Mouse (Mus musculus): ENCODE results near the gene Tfeb. TPM values are rescaled to one million over a fixed set of nuclear protein-coding genes. Genes with fewer than 3 reads are reported as not detected.

Gene Tfeb
- polyA plus RNA-seq, 1 experiment from 2014 or later, result 2.8 TPM

- Histone ChIP-seq H3K27me3 (ENCODE audit: control insufficient read depth, insufficient read depth, low read length) (no peaks in the 10 kb centered on the region), H3K4me3 (replicated peaks; ENCODE audit: low read length) (no peak overlapping the region), H3K9me3 (ENCODE audit: control insufficient read depth, low read length) (no peaks in the 10 kb centered on the region), H3K36me3 (replicated peaks; ENCODE audit: control insufficient read depth, insufficient read depth) (no peaks in the 10 kb centered on the region), H3K4me1 (replicated peaks; ENCODE audit: control insufficient read depth, insufficient read depth, low read length) (peaks cover 7% of the 10 kb centered on the region), H3K4me2 (replicated peaks) (no peak overlapping the region), H3K9ac (no peak overlapping the region), H3K27ac (no peak overlapping the region)
- peak; percentile 88 for DNase-seq (ENCODE audit: low spot score)
- 20% methylated on average over 15 of the region's 15 CpGs for WGBS
- peak; percentile 61; the same call in 1 of the 2 replicates for ATAC-seq (ENCODE audit: low FRiP score)
Observed at GRCm38 (mm10) chr17:47792098-47792863, 55.5 kb downstream of the Tfeb start.

- H3K9me3 ChIP-seq (ENCODE audit: control insufficient read depth, low read length), result no peaks in the 10 kb centered on the region
- WGBS, result 13% methylated on average over 9 of the region's 9 CpGs
- no peak overlapping the region for H3K27ac ChIP-seq
- H3K27me3 ChIP-seq (ENCODE audit: control insufficient read depth, insufficient read depth, low read length), result no peaks in the 10 kb centered on the region
- H3K36me3 ChIP-seq (replicated peaks; ENCODE audit: control insufficient read depth, insufficient read depth), result no peaks in the 10 kb centered on the region
- no peak overlapping the region for H3K4me3 ChIP-seq (replicated peaks; ENCODE audit: low read length)
- H3K9ac ChIP-seq, result no peak overlapping the region
- H3K4me1 ChIP-seq (replicated peaks; ENCODE audit: control insufficient read depth, insufficient read depth, low read length), result peaks cover 7% of the 10 kb centered on the region
- H3K4me2 ChIP-seq (replicated peaks), result no peak overlapping the region
- ATAC-seq (ENCODE audit: low FRiP score) (peak; percentile 75), DNase-seq (ENCODE audit: low spot score) (peak; percentile 83)
Observed at GRCm38 (mm10) chr17:47793377-47793776, 56.5 kb downstream of the Tfeb start.

GRCm38 (mm10) chr17:47795446-47795845 is 58.6 kb downstream of the Tfeb start:
- H3K4me1 ChIP-seq (replicated peaks; ENCODE audit: control insufficient read depth, insufficient read depth, low read length), result peaks cover 7% of the 10 kb centered on the region
- H3K9ac ChIP-seq, result no peak overlapping the region
- ATAC-seq (ENCODE audit: low FRiP score) (no peak), DNase-seq (ENCODE audit: low spot score) (no peak)
- no peak overlapping the region for H3K4me2 ChIP-seq (replicated peaks)
- no peak overlapping the region for H3K27ac ChIP-seq
- 43% methylated on average over 3 of the region's 3 CpGs for WGBS
- H3K36me3 ChIP-seq (replicated peaks; ENCODE audit: control insufficient read depth, insufficient read depth), result no peaks in the 10 kb centered on the region
- no peaks in the 10 kb centered on the region for H3K9me3 ChIP-seq (ENCODE audit: control insufficient read depth, low read length)
- H3K27me3 ChIP-seq (ENCODE audit: control insufficient read depth, insufficient read depth, low read length), result no peaks in the 10 kb centered on the region
- H3K4me3 ChIP-seq (replicated peaks; ENCODE audit: low read length), result no peak overlapping the region

GRCm38 (mm10) chr17:47796156-47796816 is 59.5 kb downstream of the Tfeb start:
- ATAC-seq (ENCODE audit: low FRiP score), result no peak
- H3K4me3 ChIP-seq (replicated peaks; ENCODE audit: low read length), result no peak overlapping the region
- no peak overlapping the region for H3K9ac ChIP-seq
- no peaks in the 10 kb centered on the region for H3K9me3 ChIP-seq (ENCODE audit: control insufficient read depth, low read length)
- no peak overlapping the region for H3K4me2 ChIP-seq (replicated peaks)
- H3K27ac ChIP-seq, result no peak overlapping the region
- no peak for DNase-seq (ENCODE audit: low spot score)
- H3K36me3 ChIP-seq (replicated peaks; ENCODE audit: control insufficient read depth, insufficient read depth), result no peaks in the 10 kb centered on the region
- WGBS, result 45% methylated on average over 16 of the region's 16 CpGs
- H3K27me3 ChIP-seq (ENCODE audit: control insufficient read depth, insufficient read depth, low read length), result no peaks in the 10 kb centered on the region
- peaks cover 7% of the 10 kb centered on the region for H3K4me1 ChIP-seq (replicated peaks; ENCODE audit: control insufficient read depth, insufficient read depth, low read length)

- H3K27ac ChIP-seq, result no peak overlapping the region
- H3K4me1 ChIP-seq (replicated peaks; ENCODE audit: control insufficient read depth, insufficient read depth, low read length), result peaks cover 7% of the 10 kb centered on the region
- no peaks in the 10 kb centered on the region for H3K27me3 ChIP-seq (ENCODE audit: control insufficient read depth, insufficient read depth, low read length)
- no peak overlapping the region for H3K4me3 ChIP-seq (replicated peaks; ENCODE audit: low read length)
- H3K9me3 ChIP-seq (ENCODE audit: control insufficient read depth, low read length), result no peaks in the 10 kb centered on the region
- H3K4me2 ChIP-seq (replicated peaks), result no peak overlapping the region
- no peak for ATAC-seq (ENCODE audit: low FRiP score)
- no peaks in the 10 kb centered on the region for H3K36me3 ChIP-seq (replicated peaks; ENCODE audit: control insufficient read depth, insufficient read depth)
- H3K9ac ChIP-seq, result no peak overlapping the region
- no peak for DNase-seq (ENCODE audit: low spot score)
- WGBS, result 71% methylated on average over 4 of the region's 4 CpGs
Observed at GRCm38 (mm10) chr17:47796968-47797367, 60.1 kb downstream of the Tfeb start.

GRCm38 (mm10) chr17:47797383-47797782 is 60.6 kb downstream of the Tfeb start:
- H3K9me3 ChIP-seq (ENCODE audit: control insufficient read depth, low read length), result no peaks in the 10 kb centered on the region
- H3K27ac ChIP-seq, result no peak overlapping the region
- DNase-seq (ENCODE audit: low spot score) (no peak), ATAC-seq (ENCODE audit: low FRiP score) (no peak)
- no peak overlapping the region for H3K4me3 ChIP-seq (replicated peaks; ENCODE audit: low read length)
- H3K36me3 ChIP-seq (replicated peaks; ENCODE audit: control insufficient read depth, insufficient read depth), result no peaks in the 10 kb centered on the region
- peaks cover 7% of the 10 kb centered on the region for H3K4me1 ChIP-seq (replicated peaks; ENCODE audit: control insufficient read depth, insufficient read depth, low read length)
- 82% methylated on average over 9 of the region's 9 CpGs for WGBS
- no peak overlapping the region for H3K9ac ChIP-seq
- H3K4me2 ChIP-seq (replicated peaks), result no peak overlapping the region
- no peaks in the 10 kb centered on the region for H3K27me3 ChIP-seq (ENCODE audit: control insufficient read depth, insufficient read depth, low read length)

- Histone ChIP-seq H3K27ac (no peak overlapping the region), H3K27me3 (ENCODE audit: control insufficient read depth, insufficient read depth, low read length) (no peaks in the 10 kb centered on the region), H3K36me3 (replicated peaks; ENCODE audit: control insufficient read depth, insufficient read depth) (no peaks in the 10 kb centered on the region), H3K9me3 (ENCODE audit: control insufficient read depth, low read length) (no peaks in the 10 kb centered on the region), H3K4me3 (replicated peaks; ENCODE audit: low read length) (no peak overlapping the region), H3K9ac (no peak overlapping the region), H3K4me2 (replicated peaks) (no peak overlapping the region), H3K4me1 (replicated peaks; ENCODE audit: control insufficient read depth, insufficient read depth, low read length) (0 out of 2 replicates have a peak, but pooled peaks cover 3% of the 10 kb centered on the region)
- no peak for DNase-seq (ENCODE audit: low spot score)
- no peak for ATAC-seq (ENCODE audit: low FRiP score)
- 18% methylated on average over 8 of the region's 8 CpGs for whole genome bisulfite sequencing
Observed at GRCm38 (mm10) chr17:47802806-47803205, 66.0 kb downstream of the Tfeb start.

- WGBS, result 91% methylated on average over 4 of the region's 4 CpGs
- H3K9me3 ChIP-seq (ENCODE audit: control insufficient read depth, low read length), result no peaks in the 10 kb centered on the region
Observed at GRCm38 (mm10) chr17:47803662-47804061, 66.8 kb downstream of the Tfeb start.

GRCm38 (mm10) chr17:47805047-47805835 is 68.4 kb downstream of the Tfeb start:
- Histone ChIP-seq H3K27ac (no peak overlapping the region), H3K9ac (no peak overlapping the region), H3K4me3 (replicated peaks; ENCODE audit: low read length) (no peak overlapping the region), H3K4me2 (replicated peaks) (no peak overlapping the region), H3K4me1 (replicated peaks; ENCODE audit: control insufficient read depth, insufficient read depth, low read length) (0 out of 2 replicates have a peak, but pooled peaks cover 3% of the 10 kb centered on the region), H3K9me3 (ENCODE audit: control insufficient read depth, low read length) (no peaks in the 10 kb centered on the region), H3K36me3 (replicated peaks; ENCODE audit: control insufficient read depth, insufficient read depth) (no peaks in the 10 kb centered on the region), H3K27me3 (ENCODE audit: control insufficient read depth, insufficient read depth, low read length) (no peaks in the 10 kb centered on the region)
- DNase-seq (ENCODE audit: low spot score) (no peak), ATAC-seq (ENCODE audit: low FRiP score) (no peak)
- whole genome bisulfite sequencing, result 30% methylated on average over 13 of the region's 13 CpGs

More at GRCm38 (mm10) chr17:47803662-47804061, 66.8 kb downstream of the Tfeb start:
- H3K4me2 ChIP-seq (replicated peaks), result no peak overlapping the region
- H3K27me3 ChIP-seq (ENCODE audit: control insufficient read depth, insufficient read depth, low read length), result no peaks in the 10 kb centered on the region
- no peaks in the 10 kb centered on the region for H3K36me3 ChIP-seq (replicated peaks; ENCODE audit: control insufficient read depth, insufficient read depth)
- 0 out of 2 replicates have a peak, but pooled peaks cover 3% of the 10 kb centered on the region for H3K4me1 ChIP-seq (replicated peaks; ENCODE audit: control insufficient read depth, insufficient read depth, low read length)
- no peak for DNase-seq (ENCODE audit: low spot score)
- H3K4me3 ChIP-seq (replicated peaks; ENCODE audit: low read length), result no peak overlapping the region
- ATAC-seq (ENCODE audit: low FRiP score), result no peak
- no peak overlapping the region for H3K27ac ChIP-seq
- H3K9ac ChIP-seq, result no peak overlapping the region
